Mouse (Mus musculus): ENCODE measurements around the gene Ndufb4. TPM values are rescaled to one million over a fixed set of nuclear protein-coding genes. Genes with fewer than 3 reads are reported as not detected.

Ndufb4 gene
- polyA plus RNA-seq, 1 experiment from 2014 or later: 56.0 TPM

Other genes with a start within 250 kb of the Ndufb4 start
- 39.0 and 40.3 TPM in 2 replicates for gene Gtf2e1, start 114.7 kb downstream of the Ndufb4 start, polyA plus RNA-seq (2015; fragmentation: Nextera tagmentation; extraction: Ambion mirVana)
- gene Rabl3, start 114.6 kb downstream of the Ndufb4 start, polyA plus RNA-seq (2015; fragmentation: Nextera tagmentation; extraction: Ambion mirVana): 17.7 and 18.1 TPM in 2 replicates
- 0.24 TPM in 1 of 2 replicates, not detected in the other for gene Hgd, start 74.3 kb downstream of the Ndufb4 start, polyA plus RNA-seq (2015; fragmentation: Nextera tagmentation; extraction: Ambion mirVana)
- 80.6 and 82.9 TPM in 2 replicates for gene Fstl1, start 122.4 kb upstream of the Ndufb4 start, polyA plus RNA-seq (2015; fragmentation: Nextera tagmentation; extraction: Ambion mirVana)
- gene Gm36028, start 206.7 kb upstream of the Ndufb4 start, polyA plus RNA-seq (2015; fragmentation: Nextera tagmentation; extraction: Ambion mirVana): 0.15 TPM in 1 of 2 replicates, not detected in the other
- 61.2 and 62.6 TPM in 2 replicates for gene Lrrc58, start 213.9 kb upstream of the Ndufb4 start, polyA plus RNA-seq (2015; fragmentation: Nextera tagmentation; extraction: Ambion mirVana)